Mouse (Mus musculus): ENCODE measurements around the gene Atp11c.

The Atp11c gene

DNA sequence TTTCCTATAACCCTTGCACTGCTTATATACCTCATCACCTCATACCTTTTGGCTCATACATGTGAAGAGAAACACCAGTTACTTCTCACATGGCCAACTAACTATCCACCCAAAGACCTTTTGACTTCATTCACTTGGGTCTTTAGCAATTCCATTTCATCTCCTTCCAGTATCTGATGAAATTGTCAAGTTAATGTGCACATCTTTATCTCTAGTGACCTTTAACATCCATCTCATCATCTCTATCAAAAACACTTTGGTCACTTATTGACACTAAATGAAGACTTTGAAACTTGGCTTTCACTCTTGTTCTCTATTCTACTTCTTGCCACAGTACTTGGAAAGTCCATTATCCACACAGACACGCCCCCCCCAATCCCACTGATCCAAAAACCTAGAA is 243.8 kb downstream of the Atp11c start:
- H3K9me3 ChIP-seq (ENCODE audit: low read length): no peaks in the 10 kb centered on the region
- no peaks in the 10 kb centered on the region for H3K27me3 ChIP-seq (ENCODE audit: insufficient read depth, low read length)
- no peak overlapping the region for H3K4me3 ChIP-seq (replicated peaks; ENCODE audit: low read length)
- no peaks in the 10 kb centered on the region for H3K36me3 ChIP-seq (ENCODE audit: insufficient read depth, low read length)
- TF ChIP-seq CTCF (conservative IDR thresholded peaks at IDR 0.05; ENCODE audit: low read length) (no peak), NANOG (IDR thresholded peaks at IDR 0.05; ENCODE audit: borderline replicate concordance, low read length) (no peak), POU5F1 (IDR thresholded peaks at IDR 0.05; ENCODE audit: borderline replicate concordance, low read length) (no peak)
- H3K4me1 ChIP-seq (replicated peaks; ENCODE audit: low read depth, low read length): no peaks in the 10 kb centered on the region

DNA sequence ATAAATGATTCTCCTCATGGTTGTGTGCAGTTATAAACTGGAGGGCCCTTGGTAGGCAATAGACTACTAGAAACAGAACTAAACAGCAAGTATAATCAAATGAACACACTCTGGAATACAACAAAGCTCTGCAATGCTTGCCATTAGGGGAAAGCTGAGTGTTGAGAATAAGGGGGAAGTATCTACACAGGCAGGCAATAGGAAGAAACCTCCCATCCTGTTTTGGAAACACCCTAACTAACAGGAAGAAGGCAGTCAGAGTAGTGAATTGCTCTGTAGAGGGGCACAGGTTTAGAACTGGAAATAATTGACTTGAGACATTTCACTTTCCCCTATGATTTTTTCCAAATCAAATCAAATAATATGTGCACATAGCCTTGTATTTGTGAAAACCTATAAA is 247.1 kb downstream of the Atp11c start:
- TF ChIP-seq POU5F1 (IDR thresholded peaks at IDR 0.05; ENCODE audit: borderline replicate concordance, low read length) (no peak), NANOG (IDR thresholded peaks at IDR 0.05; ENCODE audit: borderline replicate concordance, low read length) (no peak), CTCF (conservative IDR thresholded peaks at IDR 0.05; ENCODE audit: low read length) (no peak)
- Histone ChIP-seq H3K4me1 (replicated peaks; ENCODE audit: low read depth, low read length) (no peaks in the 10 kb centered on the region), H3K27me3 (ENCODE audit: insufficient read depth, low read length) (no peaks in the 10 kb centered on the region), H3K4me3 (replicated peaks; ENCODE audit: low read length) (no peak overlapping the region), H3K36me3 (ENCODE audit: insufficient read depth, low read length) (no peaks in the 10 kb centered on the region), H3K9me3 (ENCODE audit: low read length) (no peaks in the 10 kb centered on the region)

DNA sequence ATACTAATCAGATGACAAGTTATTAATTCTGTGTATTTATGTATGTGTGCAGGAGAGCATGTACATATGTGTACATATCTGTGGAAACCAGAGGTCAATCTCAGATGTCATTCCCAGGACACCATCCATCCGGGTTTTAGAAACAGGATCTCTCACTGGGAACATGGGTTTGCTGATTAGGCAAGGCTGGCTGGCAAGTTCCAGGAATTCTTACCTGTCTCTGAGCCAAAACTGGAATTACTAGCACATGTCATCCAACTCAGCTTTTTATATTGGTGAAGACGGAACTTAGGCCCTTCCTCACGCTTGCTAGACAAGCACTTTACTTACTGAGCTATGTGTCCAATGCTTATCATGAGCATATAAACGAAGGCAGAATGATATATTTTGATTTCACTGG is 247.5 kb downstream of the Atp11c start:
- no peak overlapping the region for H3K4me3 ChIP-seq (replicated peaks; ENCODE audit: low read length)
- no peaks in the 10 kb centered on the region for H3K9me3 ChIP-seq (ENCODE audit: low read length)
- no peaks in the 10 kb centered on the region for H3K36me3 ChIP-seq (ENCODE audit: insufficient read depth, low read length)
- H3K27me3 ChIP-seq (ENCODE audit: insufficient read depth, low read length): no peaks in the 10 kb centered on the region
- H3K4me1 ChIP-seq (replicated peaks; ENCODE audit: low read depth, low read length): no peaks in the 10 kb centered on the region
- TF ChIP-seq CTCF (conservative IDR thresholded peaks at IDR 0.05; ENCODE audit: low read length): no peak
- TF ChIP-seq POU5F1 (IDR thresholded peaks at IDR 0.05; ENCODE audit: borderline replicate concordance, low read length): no peak
- TF ChIP-seq NANOG (IDR thresholded peaks at IDR 0.05; ENCODE audit: borderline replicate concordance, low read length): no peak

DNA sequence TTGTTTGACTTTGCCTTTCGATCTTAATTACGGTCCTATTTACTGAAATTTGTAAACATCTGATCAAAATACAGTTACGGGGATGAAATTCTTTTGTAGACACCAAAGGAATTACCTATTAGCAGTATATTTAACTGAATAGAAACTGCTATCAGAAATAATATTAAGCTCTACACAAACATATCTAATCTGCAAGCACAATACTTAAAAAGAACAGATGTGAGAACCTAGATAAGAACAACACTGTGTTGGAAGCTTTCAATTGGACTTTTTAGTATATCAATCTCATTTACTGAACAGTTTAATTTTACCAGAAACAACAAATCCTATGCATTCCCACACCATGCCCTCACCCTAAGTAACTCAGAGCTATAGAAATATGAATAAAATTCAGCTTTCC is 262.8 kb downstream of the Atp11c start:
- TF ChIP-seq NANOG (IDR thresholded peaks at IDR 0.05; ENCODE audit: borderline replicate concordance, low read length): no peak
- TF ChIP-seq POU5F1 (IDR thresholded peaks at IDR 0.05; ENCODE audit: borderline replicate concordance, low read length): no peak
- TF ChIP-seq CTCF (conservative IDR thresholded peaks at IDR 0.05; ENCODE audit: low read length): no peak
- H3K36me3 ChIP-seq (ENCODE audit: insufficient read depth, low read length): no peaks in the 10 kb centered on the region
- H3K4me3 ChIP-seq (replicated peaks; ENCODE audit: low read length): no peak overlapping the region
- no peaks in the 10 kb centered on the region for H3K4me1 ChIP-seq (replicated peaks; ENCODE audit: low read depth, low read length)
- no peaks in the 10 kb centered on the region for H3K27me3 ChIP-seq (ENCODE audit: insufficient read depth, low read length)
- no peaks in the 10 kb centered on the region for H3K9me3 ChIP-seq (ENCODE audit: low read length)

DNA sequence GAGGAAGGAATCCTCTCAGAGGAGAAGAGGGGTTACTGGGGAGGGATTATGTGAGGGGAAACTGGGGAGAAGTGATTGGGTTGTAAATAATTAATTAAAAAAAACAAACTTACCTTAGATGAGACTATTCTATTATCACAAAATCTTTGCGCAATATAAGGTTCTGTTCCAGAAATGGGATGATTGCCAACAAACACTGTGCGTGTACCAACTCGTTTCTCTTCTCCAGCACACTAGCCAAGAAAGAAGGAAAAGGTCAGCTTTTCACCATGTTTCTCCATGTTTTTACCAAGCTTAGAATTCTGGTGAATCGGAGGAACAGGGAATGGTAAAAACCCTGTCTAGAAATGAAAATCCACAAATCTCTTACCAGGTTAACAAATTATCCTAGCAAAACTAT is 271.2 kb downstream of the Atp11c start:
- TF ChIP-seq POU5F1 (IDR thresholded peaks at IDR 0.05; ENCODE audit: borderline replicate concordance, low read length) (no peak), CTCF (conservative IDR thresholded peaks at IDR 0.05; ENCODE audit: low read length) (no peak), NANOG (IDR thresholded peaks at IDR 0.05; ENCODE audit: borderline replicate concordance, low read length) (no peak)
- H3K9me3 ChIP-seq (ENCODE audit: low read length): no peaks in the 10 kb centered on the region

DNA sequence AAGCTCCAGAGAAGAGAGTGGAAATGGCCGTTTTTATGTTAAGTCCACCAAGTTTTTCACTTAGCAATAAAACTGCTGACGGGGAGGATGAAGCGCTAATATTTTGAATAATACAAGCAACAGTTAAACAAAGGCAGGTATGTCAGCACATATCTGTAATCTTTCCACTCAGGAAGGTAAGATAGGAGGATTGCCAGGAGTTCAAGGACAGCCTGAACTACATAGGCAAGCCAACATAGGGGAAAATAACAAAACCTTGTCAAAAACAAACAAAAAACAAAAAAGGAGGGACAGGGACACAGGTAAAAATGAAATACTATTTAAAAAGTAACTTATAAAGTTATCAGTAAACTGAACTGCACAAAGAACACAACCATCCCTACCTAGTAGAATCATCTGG is 274.8 kb downstream of the Atp11c start:
- no peaks in the 10 kb centered on the region for H3K4me1 ChIP-seq (replicated peaks; ENCODE audit: low read depth, low read length)
- no peaks in the 10 kb centered on the region for H3K9me3 ChIP-seq (ENCODE audit: low read length)
- TF ChIP-seq NANOG (IDR thresholded peaks at IDR 0.05; ENCODE audit: borderline replicate concordance, low read length) (no peak), POU5F1 (IDR thresholded peaks at IDR 0.05; ENCODE audit: borderline replicate concordance, low read length) (no peak), CTCF (conservative IDR thresholded peaks at IDR 0.05; ENCODE audit: low read length) (no peak)
- H3K27me3 ChIP-seq (ENCODE audit: insufficient read depth, low read length): no peaks in the 10 kb centered on the region
- no peaks in the 10 kb centered on the region for H3K36me3 ChIP-seq (ENCODE audit: insufficient read depth, low read length)
- no peak overlapping the region for H3K4me3 ChIP-seq (replicated peaks; ENCODE audit: low read length)

More for the DNA sequence above, 271.2 kb downstream of the Atp11c start:
- no peaks in the 10 kb centered on the region for H3K27me3 ChIP-seq (ENCODE audit: insufficient read depth, low read length)
- no peak overlapping the region for H3K4me3 ChIP-seq (replicated peaks; ENCODE audit: low read length)
- H3K4me1 ChIP-seq (replicated peaks; ENCODE audit: low read depth, low read length): no peaks in the 10 kb centered on the region
- no peaks in the 10 kb centered on the region for H3K36me3 ChIP-seq (ENCODE audit: insufficient read depth, low read length)

DNA sequence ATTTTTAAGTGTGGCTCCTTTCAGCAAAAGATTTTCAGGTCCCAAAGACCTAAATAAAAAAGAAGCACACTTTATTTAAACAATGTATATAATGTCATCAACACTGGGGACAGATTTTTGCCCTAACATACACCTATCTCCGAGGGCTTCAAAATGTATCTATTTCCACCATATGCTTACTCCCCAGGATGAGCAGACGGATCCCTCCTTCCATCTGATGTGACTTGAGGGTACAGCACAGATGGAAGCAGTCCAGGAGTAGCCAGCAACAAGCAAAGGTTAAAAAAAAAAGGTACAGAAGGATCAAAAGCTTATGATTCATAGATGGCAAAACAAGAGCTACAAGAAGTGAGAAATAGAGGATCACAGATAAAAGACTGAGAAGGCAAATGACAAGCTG is 300.2 kb downstream of the Atp11c start:
- H3K36me3 ChIP-seq (ENCODE audit: insufficient read depth, low read length): no peaks in the 10 kb centered on the region
- no peaks in the 10 kb centered on the region for H3K4me1 ChIP-seq (replicated peaks; ENCODE audit: low read depth, low read length)
- no peaks in the 10 kb centered on the region for H3K27me3 ChIP-seq (ENCODE audit: insufficient read depth, low read length)
- H3K4me3 ChIP-seq (replicated peaks; ENCODE audit: low read length): no peak overlapping the region
- no peaks in the 10 kb centered on the region for H3K9me3 ChIP-seq (ENCODE audit: low read length)
- TF ChIP-seq CTCF (conservative IDR thresholded peaks at IDR 0.05; ENCODE audit: low read length) (no peak), NANOG (IDR thresholded peaks at IDR 0.05; ENCODE audit: borderline replicate concordance, low read length) (no peak), POU5F1 (IDR thresholded peaks at IDR 0.05; ENCODE audit: borderline replicate concordance, low read length) (no peak)

DNA sequence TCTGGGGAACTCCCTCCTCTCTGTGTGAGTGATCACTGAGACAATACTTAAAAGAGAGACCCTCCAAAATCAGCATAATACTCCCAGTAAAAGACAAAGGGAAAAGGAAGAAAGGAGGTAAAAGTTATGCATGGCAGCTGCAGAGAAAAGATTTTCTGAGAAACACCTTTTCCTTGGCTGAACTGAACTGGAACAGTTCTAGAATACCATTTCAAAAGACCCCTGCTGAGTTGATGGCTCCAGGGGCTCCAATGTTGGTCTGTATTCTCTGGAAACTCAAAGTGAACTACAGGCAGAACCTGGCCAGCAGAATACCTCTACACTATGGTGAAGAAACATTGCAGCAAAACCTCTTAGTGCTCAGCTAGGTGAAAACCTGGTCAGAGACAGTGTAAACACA is 337.2 kb downstream of the Atp11c start:
- TF ChIP-seq NANOG (IDR thresholded peaks at IDR 0.05; ENCODE audit: borderline replicate concordance, low read length) (no peak; the same call in 1 of the 2 replicates), POU5F1 (IDR thresholded peaks at IDR 0.05; ENCODE audit: borderline replicate concordance, low read length) (no peak), CTCF (conservative IDR thresholded peaks at IDR 0.05; ENCODE audit: low read length) (no peak)
- no peaks in the 10 kb centered on the region for H3K9me3 ChIP-seq (ENCODE audit: low read length)
- H3K4me1 ChIP-seq (replicated peaks; ENCODE audit: low read depth, low read length): peaks cover 7% of the 10 kb centered on the region; the same call in 1 of the 2 replicates
- no peak overlapping the region for H3K4me3 ChIP-seq (replicated peaks; ENCODE audit: low read length)
- no peaks in the 10 kb centered on the region for H3K27me3 ChIP-seq (ENCODE audit: insufficient read depth, low read length)
- H3K36me3 ChIP-seq (ENCODE audit: insufficient read depth, low read length): no peaks in the 10 kb centered on the region

DNA sequence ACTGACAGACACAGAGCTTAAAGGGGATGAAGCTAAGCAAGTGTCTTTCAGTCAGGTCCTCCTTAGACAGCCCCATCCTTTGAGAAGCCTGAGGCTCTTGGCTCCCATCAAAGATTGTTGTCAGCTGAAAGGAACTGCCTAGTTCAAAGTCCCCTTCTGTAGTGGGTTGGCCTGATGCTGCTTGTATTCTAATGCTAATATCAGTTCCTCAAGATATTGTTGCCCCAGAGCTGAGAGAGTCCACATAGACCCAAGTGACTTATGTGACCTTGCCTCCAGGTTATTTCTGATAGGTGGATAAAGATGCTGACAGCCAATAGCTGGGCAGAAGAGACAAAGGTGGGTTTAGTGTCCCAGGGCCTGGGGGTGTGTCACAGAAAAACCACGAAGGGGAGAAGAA is 404.8 kb downstream of the Atp11c start:
- no peak overlapping the region for H3K4me3 ChIP-seq (replicated peaks; ENCODE audit: low read length)
- H3K27me3 ChIP-seq (ENCODE audit: insufficient read depth, low read length): no peaks in the 10 kb centered on the region
- no peaks in the 10 kb centered on the region for H3K9me3 ChIP-seq (ENCODE audit: low read length)
- TF ChIP-seq CTCF (conservative IDR thresholded peaks at IDR 0.05; ENCODE audit: low read length): no peak
- TF ChIP-seq NANOG (IDR thresholded peaks at IDR 0.05; ENCODE audit: borderline replicate concordance, low read length): no peak
- no peak for TF ChIP-seq POU5F1 (IDR thresholded peaks at IDR 0.05; ENCODE audit: borderline replicate concordance, low read length)
- H3K4me1 ChIP-seq (replicated peaks; ENCODE audit: low read depth, low read length): peaks cover 28% of the 10 kb centered on the region
- H3K36me3 ChIP-seq (ENCODE audit: insufficient read depth, low read length): no peaks in the 10 kb centered on the region

Data from E14TG2a.4 (cell line).